Mouse (Mus musculus) kidney, postnatal 14 days (tissue): ENCODE results near the gene Syt7.

Source experiments
- DNase-seq: peaks from one replicate; pipeline ENCODE4 v3.0.0; 2022; ENCODE audit warnings: mixed read lengths

Gene Syt7

GRCm38 (mm10) chr19:10388615-10389313 lies at the start of gene Syt7:
Gene Syt7, plus strand, starts transcription at chr19:10389090.
- peak; percentile 93 for DNase-seq

GRCm38 (mm10) chr19:10339271-10339670 lies 49.6 kb upstream of the Syt7 start:
- no peak for DNase-seq

- DNase-seq, result no peak
Observed at GRCm38 (mm10) chr19:10340661-10341060, 48.2 kb upstream of the Syt7 start.

- peak; percentile 32 for DNase-seq
Observed at GRCm38 (mm10) chr19:10341152-10341551, 47.7 kb upstream of the Syt7 start.

GRCm38 (mm10) chr19:10341817-10342439 lies 47.0 kb upstream of the Syt7 start:
- peak; percentile 36 for DNase-seq

GRCm38 (mm10) chr19:10343866-10344265 lies 45.0 kb upstream of the Syt7 start:
- DNase-seq, result no peak

- DNase-seq, result no peak
Observed at GRCm38 (mm10) chr19:10345696-10346095, 43.2 kb upstream of the Syt7 start.

- DNase-seq, result no peak
Observed at GRCm38 (mm10) chr19:10347628-10348273, 41.1 kb upstream of the Syt7 start.

- DNase-seq, result no peak
Observed at GRCm38 (mm10) chr19:10352218-10352617, 36.7 kb upstream of the Syt7 start.

- DNase-seq, result no peak
Observed at GRCm38 (mm10) chr19:10354830-10355229, 34.1 kb upstream of the Syt7 start.

- DNase-seq, result no peak
Observed at GRCm38 (mm10) chr19:10356845-10357503, 31.9 kb upstream of the Syt7 start.

GRCm38 (mm10) chr19:10359105-10359946 lies 29.6 kb upstream of the Syt7 start:
- no peak for DNase-seq

GRCm38 (mm10) chr19:10362473-10363129 lies 26.3 kb upstream of the Syt7 start:
- no peak for DNase-seq

GRCm38 (mm10) chr19:10363869-10364268 lies 25.0 kb upstream of the Syt7 start:
- DNase-seq, result no peak

GRCm38 (mm10) chr19:10366116-10366845 lies 22.6 kb upstream of the Syt7 start:
- DNase-seq, result no peak

- no peak for DNase-seq
Observed at GRCm38 (mm10) chr19:10367802-10368201, 21.1 kb upstream of the Syt7 start.

- DNase-seq, result no peak
Observed at GRCm38 (mm10) chr19:10369936-10370335, 19.0 kb upstream of the Syt7 start.

GRCm38 (mm10) chr19:10373191-10373590 lies 15.7 kb upstream of the Syt7 start:
- no peak for DNase-seq

- DNase-seq, result no peak
Observed at GRCm38 (mm10) chr19:10375260-10375659, 13.6 kb upstream of the Syt7 start.

GRCm38 (mm10) chr19:10379978-10380377 lies 8.9 kb upstream of the Syt7 start:
- DNase-seq, result no peak

- no peak for DNase-seq
Observed at GRCm38 (mm10) chr19:10387660-10388059, 1.2 kb upstream of the Syt7 start.
